In the genomic region with DNA sequence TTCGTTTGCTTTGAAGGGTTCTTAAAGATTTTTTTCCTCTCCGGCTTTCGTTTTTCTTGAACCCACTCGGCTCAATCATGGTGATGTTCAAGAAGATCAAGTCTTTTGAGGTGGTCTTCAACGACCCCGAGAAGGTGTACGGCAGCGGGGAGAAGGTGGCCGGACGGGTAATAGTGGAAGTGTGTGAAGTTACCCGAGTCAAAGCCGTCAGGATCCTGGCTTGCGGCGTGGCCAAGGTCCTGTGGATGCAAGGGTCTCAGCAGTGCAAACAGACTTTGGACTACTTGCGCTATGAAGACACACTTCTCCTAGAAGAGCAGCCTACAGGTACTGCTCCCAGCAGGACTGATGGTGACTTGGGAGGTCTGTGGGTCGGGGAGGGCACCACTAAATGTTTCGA, we compare ENCODE assay signal across 7 mouse cellular contexts. TPM values are rescaled to one million over a fixed set of nuclear protein-coding genes. Genes with fewer than 3 reads are reported as not detected.
DNase-seq lines count a peak whose midpoint lies in the region; ATAC-seq and TF ChIP-seq lines count a peak whose summit lies in the region.

No protein-coding gene starts in this region.

- peak overlapping the region; percentile 93 for H3K9ac ChIP-seq in ES-Bruce4 (ENCODE audit: low read depth, poor library complexity, severe bottlenecking)
- H3K9ac ChIP-seq in forebrain, embryonic 14.5 days (ENCODE audit: low read length) = peak overlapping the region; percentile 75
- peak overlapping the region; percentile 97 for H3K9ac ChIP-seq in kidney, embryonic 16.5 days (replicated peaks; ENCODE audit: low read length)
- H3K9ac ChIP-seq in midbrain, embryonic 13.5 days (replicated peaks) = peak overlapping the region; percentile 57

- WGBS in forebrain, embryonic 14.5 days = under 1% methylated on average over 17 of the region's 17 CpGs
- 0% methylated on average over 17 of the region's 17 CpGs for WGBS in kidney, embryonic 16.5 days
- under 1% methylated on average over 17 of the region's 17 CpGs for WGBS in midbrain, embryonic 13.5 days

- TF ChIP-seq EP300 in ES-Bruce4 (IDR thresholded peaks at IDR 0.05; ENCODE audit: insufficient read depth, low read depth, low read length) = no peak

- no peaks in the 10 kb centered on the region for H3K9me3 ChIP-seq in ES-Bruce4 (replicated peaks; ENCODE audit: control insufficient read depth, insufficient read depth, low read length, poor library complexity, severe bottlenecking)
- H3K9me3 ChIP-seq in forebrain, embryonic 14.5 days (replicated peaks; ENCODE audit: control insufficient read depth, low read length) = no peaks in the 10 kb centered on the region
- no peaks in the 10 kb centered on the region for H3K9me3 ChIP-seq in kidney, embryonic 16.5 days (ENCODE audit: low read length)
- no peaks in the 10 kb centered on the region for H3K9me3 ChIP-seq in midbrain, embryonic 13.5 days

- H3K4me1 ChIP-seq in ES-Bruce4 (ENCODE audit: control insufficient read depth, insufficient read depth, low read length) = no peaks in the 10 kb centered on the region
- H3K4me1 ChIP-seq in forebrain, embryonic 14.5 days (ENCODE audit: control insufficient read depth, insufficient read depth, low read length) = peaks cover 40% of the 10 kb centered on the region
- H3K4me1 ChIP-seq in kidney, embryonic 16.5 days (ENCODE audit: insufficient read depth, low read length) = peaks cover 54% of the 10 kb centered on the region
- H3K4me1 ChIP-seq in midbrain, embryonic 13.5 days (replicated peaks) = peaks cover 53% of the 10 kb centered on the region

- ATAC-seq in forebrain, embryonic 14.5 days = no peak
- ATAC-seq in kidney, embryonic 16.5 days (ENCODE audit: low FRiP score, low TSS enrichment) = no peak; the same call in 1 of the 2 replicates
- ATAC-seq in midbrain, embryonic 13.5 days = no peak

- H3K36me3 ChIP-seq in ES-Bruce4 (ENCODE audit: control insufficient read depth, insufficient read depth, low read length, poor library complexity, severe bottlenecking) = peaks cover 32% of the 10 kb centered on the region
- peaks cover 22% of the 10 kb centered on the region for H3K36me3 ChIP-seq in forebrain, embryonic 14.5 days (ENCODE audit: control insufficient read depth, insufficient read depth, low read length)
- peaks cover 20% of the 10 kb centered on the region for H3K36me3 ChIP-seq in kidney, embryonic 16.5 days (ENCODE audit: insufficient read depth, low read length)
- H3K36me3 ChIP-seq in midbrain, embryonic 13.5 days = peaks cover 21% of the 10 kb centered on the region

- peak overlapping the region; percentile 80 for H3K4me2 ChIP-seq in forebrain, embryonic 14.5 days (ENCODE audit: low read length)
- H3K4me2 ChIP-seq in kidney, embryonic 16.5 days (replicated peaks; ENCODE audit: low read depth, low read length) = peak overlapping the region; percentile 73
- peak overlapping the region; percentile 82 for H3K4me2 ChIP-seq in midbrain, embryonic 13.5 days (replicated peaks)

- H3K27ac ChIP-seq in ES-Bruce4 (ENCODE audit: insufficient read depth, low read length) = peak overlapping the region; percentile 64
- no peak overlapping the region for H3K27ac ChIP-seq in forebrain, embryonic 14.5 days (ENCODE audit: low read depth, low read length)
- peak overlapping the region; percentile 97 for H3K27ac ChIP-seq in kidney, embryonic 16.5 days (ENCODE audit: low read length)
- H3K27ac ChIP-seq in midbrain, embryonic 13.5 days = peak overlapping the region; percentile 51

- peak; percentile 87 for TF ChIP-seq POLR2A in ES-Bruce4 (IDR thresholded peaks at IDR 0.05; ENCODE audit: insufficient read depth, low read length)

- DNase-seq in 3T3-L1 (ENCODE audit: low read depth, low spot score) = peak; percentile 44
- no peak for DNase-seq in forebrain, embryonic 14.5 days (ENCODE audit: low spot score)
- DNase-seq in right cerebral cortex, postnatal 4 days = no peak
- no peak for DNase-seq in urinary bladder, adult 18-20 months (ENCODE audit: low spot score in 2 of 2)

- H3K27me3 ChIP-seq in ES-Bruce4 (ENCODE audit: control insufficient read depth, insufficient read depth, low read length, poor library complexity, severe bottlenecking) = no peaks in the 10 kb centered on the region
- H3K27me3 ChIP-seq in forebrain, embryonic 14.5 days (replicated peaks; ENCODE audit: control insufficient read depth, insufficient read depth, low read length) = no peaks in the 10 kb centered on the region
- H3K27me3 ChIP-seq in kidney, embryonic 16.5 days (ENCODE audit: insufficient read depth, low read length) = no peaks in the 10 kb centered on the region
- no peaks in the 10 kb centered on the region for H3K27me3 ChIP-seq in midbrain, embryonic 13.5 days

- peak overlapping the region; percentile 99 for H3K4me3 ChIP-seq in ES-Bruce4 (ENCODE audit: low read depth, low read length)
- peak overlapping the region; percentile 66 for H3K4me3 ChIP-seq in forebrain, embryonic 14.5 days (ENCODE audit: low read depth, low read length)
- H3K4me3 ChIP-seq in kidney, embryonic 16.5 days (ENCODE audit: low read length) = peak overlapping the region; percentile 93
- peak overlapping the region; percentile 60 for H3K4me3 ChIP-seq in midbrain, embryonic 13.5 days (replicated peaks)

- TF ChIP-seq CTCF in ES-Bruce4 (IDR thresholded peaks at IDR 0.05; ENCODE audit: low read depth, low read length) = no peak

RNA-seq across cellular contexts. Expression of a gene that starts 0.4 kb away (rescaled TPM):
- 450 and 464 TPM in 2 replicates for polyA plus RNA-seq in ES-Bruce4 (2011; ENCODE audit: insufficient read depth, insufficient read length, low read depth, missing spikeins)
- polyA plus RNA-seq in forebrain, embryonic 14.5 days (2014; fragmentation: Nextera tagmentation; extraction: Ambion mirVana) = 60.7 and 79.0 TPM in 2 replicates
- 191 and 197 TPM in 2 replicates for polyA plus RNA-seq in kidney, embryonic 16.5 days (2015; fragmentation: Nextera tagmentation; extraction: Ambion mirVana)
- 52.2 and 57.6 TPM in 2 replicates for polyA plus RNA-seq in midbrain, embryonic 13.5 days (2015; fragmentation: Nextera tagmentation; extraction: Ambion mirVana)

RNA-seq across cellular contexts. Expression of a gene that starts 18.6 kb away (rescaled TPM):
- 1.1 and 1.7 TPM in 2 replicates for polyA plus RNA-seq in ES-Bruce4 (2011; ENCODE audit: insufficient read depth, insufficient read length, low read depth, missing spikeins)
- 0.45 TPM in 1 of 2 replicates, not detected in the other for polyA plus RNA-seq in forebrain, embryonic 14.5 days (2014; fragmentation: Nextera tagmentation; extraction: Ambion mirVana)
- 1.3 TPM in 2 replicates for polyA plus RNA-seq in kidney, embryonic 16.5 days (2015; fragmentation: Nextera tagmentation; extraction: Ambion mirVana)
- 0.81 and 1.7 TPM in 2 replicates for polyA plus RNA-seq in midbrain, embryonic 13.5 days (2015; fragmentation: Nextera tagmentation; extraction: Ambion mirVana)

RNA-seq across cellular contexts. Expression of a gene that starts 33.2 kb away (rescaled TPM):
- polyA plus RNA-seq in ES-Bruce4 (2011; ENCODE audit: insufficient read depth, insufficient read length, low read depth, missing spikeins) = 0.88 and 1.2 TPM in 2 replicates
- polyA plus RNA-seq in forebrain, embryonic 14.5 days (2014; fragmentation: Nextera tagmentation; extraction: Ambion mirVana) = 0.41 and 0.52 TPM in 2 replicates
- 0.37 and 0.69 TPM in 2 replicates for polyA plus RNA-seq in kidney, embryonic 16.5 days (2015; fragmentation: Nextera tagmentation; extraction: Ambion mirVana)
- polyA plus RNA-seq in midbrain, embryonic 13.5 days (2015; fragmentation: Nextera tagmentation; extraction: Ambion mirVana) = 0.62 and 0.76 TPM in 2 replicates

RNA-seq across cellular contexts. Expression of a gene that starts 35.8 kb away (rescaled TPM):
- polyA plus RNA-seq in ES-Bruce4 (2011; ENCODE audit: insufficient read depth, insufficient read length, low read depth, missing spikeins) = 16.2 and 22.8 TPM in 2 replicates
- polyA plus RNA-seq in forebrain, embryonic 14.5 days (2014; fragmentation: Nextera tagmentation; extraction: Ambion mirVana) = 8.0 and 8.2 TPM in 2 replicates
- 32.1 and 35.8 TPM in 2 replicates for polyA plus RNA-seq in kidney, embryonic 16.5 days (2015; fragmentation: Nextera tagmentation; extraction: Ambion mirVana)
- polyA plus RNA-seq in midbrain, embryonic 13.5 days (2015; fragmentation: Nextera tagmentation; extraction: Ambion mirVana) = 41.1 and 42.0 TPM in 2 replicates

RNA-seq across cellular contexts. Expression of a gene that starts 38.3 kb away (rescaled TPM):
- 0.31 and 0.43 TPM in 2 replicates for polyA plus RNA-seq in ES-Bruce4 (2011; ENCODE audit: insufficient read depth, insufficient read length, low read depth, missing spikeins)
- polyA plus RNA-seq in forebrain, embryonic 14.5 days (2014; fragmentation: Nextera tagmentation; extraction: Ambion mirVana) = 11.8 and 14.9 TPM in 2 replicates
- 2.2 and 2.3 TPM in 2 replicates for polyA plus RNA-seq in kidney, embryonic 16.5 days (2015; fragmentation: Nextera tagmentation; extraction: Ambion mirVana)
- 5.3 and 6.5 TPM in 2 replicates for polyA plus RNA-seq in midbrain, embryonic 13.5 days (2015; fragmentation: Nextera tagmentation; extraction: Ambion mirVana)
